Mouse (Mus musculus): ENCODE data around the gene Pdap1.
"Not testable (repeated sequence)": the region's sequence is repeated elsewhere in the genome, so short reads cannot be mapped to it uniquely, and the experiment has no call there.

Gene Pdap1

GRCm38 (mm10) chr5:145139571-145140519, at the start of gene Pdap1, which contains the start of gene Bud31:
Gene Pdap1, minus strand, starts transcription at chr5:145140238.
Gene Bud31, plus strand, starts transcription at chr5:145140362.
- peak; percentile 97 for DNase-seq

- no peak for DNase-seq
Observed at GRCm38 (mm10) chr5:145189416-145189815, 49.4 kb upstream of the Pdap1 start.

- no peak for DNase-seq
Observed at GRCm38 (mm10) chr5:145185244-145185643, 45.2 kb upstream of the Pdap1 start.

DNA sequence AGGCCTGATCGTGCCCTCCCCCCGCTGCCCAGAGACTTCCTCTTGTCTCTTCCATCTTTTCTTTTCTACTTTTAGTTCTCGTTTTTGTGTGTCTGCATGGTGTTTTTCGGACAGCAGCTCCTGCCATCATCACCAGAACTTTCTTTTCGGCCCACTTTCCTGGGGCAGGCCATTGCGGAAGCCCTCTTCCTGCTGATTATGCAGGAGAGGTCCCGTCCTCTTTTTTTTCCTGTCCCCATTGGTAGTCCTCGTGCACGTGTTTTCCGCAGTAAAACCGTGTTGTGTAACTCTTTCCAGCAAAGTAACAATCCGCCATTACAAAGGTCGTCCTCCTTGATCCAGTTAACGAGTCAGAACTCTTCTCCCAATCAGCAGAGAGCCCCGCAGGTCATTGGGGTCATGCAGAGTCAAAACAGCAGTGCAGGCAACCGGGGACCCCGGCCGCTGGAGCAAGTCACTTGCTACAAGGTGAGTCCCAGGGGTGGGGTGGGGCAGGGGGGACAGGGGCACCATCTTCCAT, 38.5 kb upstream of the Pdap1 start:
- no peak for DNase-seq

DNA sequence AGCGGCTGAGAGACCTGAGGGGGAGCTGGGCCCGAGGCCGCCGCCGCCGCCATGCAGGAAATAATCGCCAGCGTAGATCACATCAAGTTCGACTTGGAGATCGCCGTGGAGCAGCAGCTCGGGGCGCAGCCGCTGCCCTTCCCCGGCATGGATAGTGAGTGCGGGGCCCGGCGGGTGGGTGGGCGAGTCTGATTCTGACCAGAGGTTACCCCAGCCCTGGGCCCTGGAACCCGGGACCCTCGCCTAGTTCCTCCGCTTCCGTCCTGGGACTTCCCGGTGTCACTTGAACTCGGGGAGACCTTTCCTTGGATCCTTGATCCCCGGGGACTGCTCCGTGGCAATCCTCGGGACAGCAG, 27.2 kb upstream of the Pdap1 start:
- DNase-seq: no peak

DNA sequence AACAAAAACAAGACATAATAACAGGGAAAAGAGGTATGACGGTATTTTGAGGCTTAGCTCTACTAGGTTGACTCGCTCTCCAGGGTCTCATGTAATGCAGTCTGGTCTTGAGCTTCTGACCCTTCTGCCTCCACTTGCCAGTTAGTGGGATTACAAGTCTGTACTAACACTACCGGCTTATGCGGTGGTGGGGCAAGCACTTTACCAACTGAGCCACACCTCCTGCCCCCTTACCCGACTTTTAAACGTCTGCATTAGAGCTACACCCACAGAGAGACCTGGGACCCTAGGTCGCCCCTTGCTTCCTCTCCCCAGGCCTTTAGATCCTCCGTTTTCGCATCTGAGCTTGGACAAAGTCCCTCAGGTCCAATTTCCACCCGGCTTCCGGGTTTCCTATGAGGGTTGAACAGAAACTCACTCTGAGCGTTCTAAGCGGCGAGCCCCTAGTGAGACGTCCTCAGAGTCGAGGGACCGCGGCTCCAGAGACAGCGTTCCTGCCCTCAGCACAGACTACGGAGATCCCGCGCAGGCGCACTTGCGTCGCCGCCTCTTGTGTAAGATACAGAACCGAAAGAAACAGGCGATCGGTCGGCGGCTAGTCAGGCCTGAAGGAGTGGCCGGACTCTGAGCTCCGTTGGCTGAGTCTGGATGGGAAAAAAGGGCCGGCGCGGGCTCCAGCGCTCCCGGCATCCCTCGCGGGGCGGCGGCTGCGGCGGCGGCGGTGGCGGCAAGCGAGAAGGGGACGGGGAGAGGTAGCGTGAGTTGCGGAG, 26.7 kb upstream of the Pdap1 start, which contains the start of the genes Ptcd1 and Cpsf4:
Gene Ptcd1, minus strand, starts transcription at position 573 of the 770 bp plus-strand sequence.
Gene Cpsf4, plus strand, starts transcription at position 678 of the 770 bp plus-strand sequence.
- DNase-seq: peak; percentile 98

GRCm38 (mm10) chr5:145165184-145165583, 25.1 kb upstream of the Pdap1 start:
- DNase-seq: no peak

DNA sequence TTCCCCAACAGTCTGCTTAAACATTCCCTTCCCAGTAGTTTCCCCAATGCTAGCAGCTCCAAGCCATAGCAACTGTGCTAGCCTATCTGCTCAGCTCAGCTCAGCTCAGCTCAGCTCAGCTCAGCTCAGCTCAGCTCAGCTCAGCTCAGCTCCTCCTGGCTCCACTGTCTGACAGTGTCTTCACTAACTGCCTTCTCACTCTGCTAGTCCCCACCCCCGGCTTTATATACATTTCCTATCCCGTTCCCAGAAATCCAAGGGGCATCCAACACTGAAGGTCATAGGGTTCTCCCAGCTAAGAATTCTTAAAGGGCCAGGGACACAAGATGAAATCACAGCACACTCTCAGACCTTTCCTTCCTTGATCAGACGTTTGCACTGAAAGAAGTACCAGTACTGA, 24.7 kb upstream of the Pdap1 start:
- DNase-seq: no peak

DNA sequence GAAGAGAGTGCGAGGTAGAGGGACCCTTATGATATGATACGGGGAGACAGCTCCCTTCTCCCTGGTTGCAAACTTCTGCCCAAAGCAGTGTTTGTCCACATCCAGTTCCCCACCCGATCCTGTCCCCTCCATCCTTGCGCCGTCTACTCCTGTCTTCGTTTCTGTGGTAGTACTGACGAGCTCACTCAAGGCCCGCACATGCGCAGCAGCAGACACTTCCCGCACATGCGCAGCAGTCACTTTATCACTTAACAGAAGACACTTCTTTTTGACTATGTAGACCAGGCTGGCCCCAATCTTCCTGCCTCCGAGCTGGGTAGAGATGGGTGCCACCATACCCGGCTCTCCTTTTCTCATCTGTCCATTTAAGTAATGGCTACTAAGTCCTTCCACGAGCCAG, 21.3 kb upstream of the Pdap1 start:
- DNase-seq: no peak

DNA sequence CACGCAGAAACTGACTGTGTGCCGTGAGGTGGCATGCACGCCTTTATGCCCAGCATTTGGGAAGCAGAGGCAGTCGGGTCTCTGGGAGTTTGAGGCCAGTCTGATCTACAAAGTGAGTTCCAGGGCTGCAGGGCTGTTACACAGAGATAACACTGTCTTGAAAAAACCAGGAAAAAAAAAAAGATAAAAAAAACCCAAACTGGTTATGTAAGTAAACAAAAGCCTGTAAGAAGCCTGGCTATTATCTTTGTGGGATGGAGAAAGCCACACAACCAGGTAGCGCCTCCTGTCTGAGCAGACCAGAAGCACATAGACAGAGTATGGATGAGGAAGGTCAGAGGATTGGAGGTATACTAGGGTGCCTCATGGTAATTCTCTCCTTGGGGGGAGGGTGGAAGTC, 12.7 kb upstream of the Pdap1 start:
- no peak for DNase-seq

DNA sequence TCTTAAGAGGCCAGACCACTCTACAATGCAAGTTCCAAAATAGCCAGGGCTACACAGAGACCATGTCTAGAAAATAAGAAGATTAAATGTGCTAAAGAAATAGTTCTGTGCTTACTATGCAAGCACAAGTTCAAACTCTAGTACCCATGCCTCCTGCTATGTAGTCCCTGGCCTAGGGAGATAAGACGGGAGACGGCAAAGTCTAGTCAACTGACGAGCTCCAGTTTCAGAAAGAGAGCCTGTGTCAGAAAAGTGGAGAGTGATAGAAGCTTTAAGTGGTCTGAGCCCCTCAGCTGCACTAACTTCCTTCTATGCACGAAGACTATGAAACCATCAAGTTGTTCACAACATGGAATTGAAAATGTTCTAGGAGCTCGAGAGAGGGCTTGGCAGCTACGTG, 9.3 kb upstream of the Pdap1 start:
- DNase-seq: no peak

- no peak for DNase-seq
Observed at GRCm38 (mm10) chr5:145147748-145148147, 7.7 kb upstream of the Pdap1 start.

DNA sequence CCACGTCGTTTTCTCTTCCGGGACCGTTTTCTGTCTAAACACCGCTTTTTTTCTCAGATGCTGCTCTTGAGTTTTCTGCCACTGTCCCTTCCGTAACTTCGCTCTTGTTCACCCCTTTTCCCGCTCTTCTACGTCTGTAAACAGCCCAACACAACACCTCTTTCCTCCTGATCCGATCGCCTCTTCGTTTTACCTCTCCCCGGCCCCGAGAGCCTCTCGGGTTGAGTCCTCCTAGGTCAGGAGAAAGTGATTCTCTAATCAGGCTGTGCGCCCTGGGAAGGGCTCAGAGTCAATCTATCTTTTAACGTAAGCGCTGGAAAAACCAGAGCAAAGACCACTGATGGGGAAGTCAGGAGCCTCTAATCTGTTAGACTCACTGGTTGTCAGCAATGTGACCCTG, 573 bp upstream of the Pdap1 start:
- peak; percentile 20 for DNase-seq

DNA sequence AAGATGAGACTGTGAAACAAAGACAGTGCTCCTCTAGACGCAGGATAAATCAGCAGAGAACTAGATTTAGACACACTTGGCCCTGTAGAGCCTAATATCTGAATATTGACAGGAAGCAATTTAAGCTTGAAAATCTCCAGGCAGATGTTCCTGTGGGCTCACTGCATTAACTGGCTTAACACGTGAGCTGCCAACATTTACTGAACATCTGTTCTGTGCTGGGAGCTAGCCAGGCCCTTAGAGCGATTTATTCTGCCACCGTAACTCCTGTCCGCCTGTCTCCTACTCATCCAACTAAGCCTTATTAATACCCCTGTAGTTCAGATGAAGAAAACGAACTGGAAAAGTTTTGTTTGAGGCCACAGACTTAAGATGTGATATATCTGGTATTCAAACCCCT, 1.2 kb downstream of the Pdap1 start:
- DNase-seq: no peak

GRCm38 (mm10) chr5:145133275-145133674, 6.8 kb downstream of the Pdap1 start:
- not testable (repeated sequence) for DNase-seq

- DNase-seq: no peak
Observed at GRCm38 (mm10) chr5:145130995-145131394, 9.0 kb downstream of the Pdap1 start.

GRCm38 (mm10) chr5:145130191-145130590, 9.8 kb downstream of the Pdap1 start:
- no peak for DNase-seq

GRCm38 (mm10) chr5:145129773-145130172, 10.3 kb downstream of the Pdap1 start:
- not testable (repeated sequence) for DNase-seq

DNA sequence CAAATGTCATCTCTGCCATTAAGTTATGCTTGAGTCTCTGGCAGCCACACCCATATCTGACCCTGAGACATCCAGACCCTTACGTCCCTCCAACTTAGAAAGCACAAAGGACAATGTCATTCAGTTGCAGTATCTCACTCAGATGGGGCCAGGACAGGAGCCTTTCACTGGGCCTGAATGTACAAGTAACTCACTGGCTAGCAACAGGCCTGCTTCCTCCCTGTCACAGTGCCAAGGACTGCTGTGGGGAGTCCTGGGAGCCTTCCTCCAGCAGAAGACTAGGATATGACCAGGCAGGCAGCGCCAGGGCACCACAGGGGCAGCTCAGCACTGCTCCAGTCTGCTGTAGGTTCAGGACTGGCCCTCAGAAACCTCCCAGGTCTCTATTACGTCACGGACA, 10.9 kb downstream of the Pdap1 start:
- no peak for DNase-seq

DNA sequence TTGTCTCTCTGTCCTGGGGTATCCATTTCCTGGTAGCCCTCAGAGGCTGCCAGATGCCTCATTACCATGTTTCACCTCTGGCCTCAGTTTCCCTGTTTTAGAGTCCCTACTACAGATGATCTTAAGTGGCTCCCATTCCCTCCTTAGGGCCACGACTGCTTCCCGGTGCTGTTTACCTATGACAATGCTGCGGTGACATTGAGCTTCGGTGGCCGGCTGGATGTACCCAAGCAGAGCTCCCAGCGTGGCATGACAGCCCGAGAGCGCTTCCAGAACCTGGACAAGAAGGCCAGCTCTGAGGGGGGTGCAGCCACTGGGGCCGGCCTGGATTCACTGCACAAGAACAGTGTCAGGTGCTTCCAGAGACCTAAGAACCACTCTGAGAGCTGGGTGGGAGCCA, 13.5 kb downstream of the Pdap1 start:
- DNase-seq: no peak

DNA sequence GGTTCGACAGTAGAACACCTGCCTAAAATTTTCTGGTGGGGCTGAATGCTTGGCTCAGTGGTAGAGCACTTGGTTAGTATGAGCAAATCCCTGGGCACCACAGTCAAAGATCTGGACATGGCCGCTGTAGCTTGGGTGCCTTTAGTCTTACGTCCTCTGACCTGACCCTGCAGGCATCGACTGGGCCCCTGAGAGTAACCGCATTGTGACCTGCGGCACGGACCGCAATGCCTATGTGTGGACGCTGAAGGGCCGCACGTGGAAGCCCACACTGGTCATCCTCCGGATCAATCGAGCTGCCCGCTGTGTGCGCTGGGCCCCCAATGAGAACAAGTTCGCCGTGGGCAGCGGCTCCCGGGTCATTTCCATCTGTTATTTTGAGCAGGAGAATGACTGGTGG, 16.6 kb downstream of the Pdap1 start:
- no peak for DNase-seq

GRCm38 (mm10) chr5:145120921-145121320, 19.1 kb downstream of the Pdap1 start:
- no peak for DNase-seq

DNA sequence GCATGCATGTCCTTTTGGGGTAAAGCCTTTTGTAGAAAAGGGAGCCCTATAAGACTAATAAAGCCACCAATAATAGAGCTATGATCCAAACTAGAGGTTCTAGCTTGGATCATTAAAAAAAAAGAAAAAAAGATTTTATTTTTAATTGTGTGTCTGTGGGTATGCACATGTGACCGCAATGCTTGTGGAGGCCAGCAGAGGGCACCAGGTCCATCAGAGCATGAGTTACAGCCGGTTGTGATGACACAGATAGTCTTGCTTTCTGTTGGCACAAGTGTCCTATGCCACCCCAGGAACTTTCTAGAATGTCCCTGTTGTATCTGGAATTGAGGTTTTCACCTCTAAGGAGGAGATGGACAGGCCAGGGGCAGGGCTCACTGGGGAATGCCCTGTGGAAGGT, 20.7 kb downstream of the Pdap1 start:
- no peak for DNase-seq

- no peak for DNase-seq
Observed at GRCm38 (mm10) chr5:145118461-145118860, 21.6 kb downstream of the Pdap1 start.

Measured in cerebellum, adult 8-10 months (tissue).